ENCODE assay signal across 11 mouse cellular contexts in genomic region chr10:95283434-95283833, GRCm38 (mm10).
"Had no signal": no experiment of that assay in that cellular context is flagged by ENCODE, and none has a peak within 500 bp of the region (broad histone marks: within the 10 kb centered on the region; RNA-seq: fewer than 3 reads in every experiment).

No protein-coding gene starts in this region.

- H3K9me3 ChIP-seq: limb, embryonic 10.5 days; megakaryocyte, embryonic 14.5 days; midbrain, embryonic 12.5 days had no signal

- H3K27ac ChIP-seq: layer of hippocampus, adult 2 months; limb, embryonic 10.5 days; midbrain, embryonic 12.5 days; stomach, postnatal 0 days had no signal

- H3K36me3 ChIP-seq: limb, embryonic 10.5 days; midbrain, embryonic 12.5 days had no signal

- H3K27me3 ChIP-seq: midbrain, embryonic 12.5 days had no signal

- H3K9ac ChIP-seq: lung, embryonic 14.5 days; midbrain, embryonic 12.5 days had no signal

- H3K4me3 ChIP-seq: layer of hippocampus, adult 2 months; limb, embryonic 10.5 days; megakaryocyte, embryonic 14.5 days; midbrain, embryonic 12.5 days had no signal

- H3K4me1 ChIP-seq: midbrain, embryonic 12.5 days had no signal

- H3K4me2 ChIP-seq: lung, embryonic 14.5 days; midbrain, embryonic 12.5 days had no signal

- DNase-seq: kidney, adult 8-10 months; lung, embryonic 14.5 days; lung, postnatal 10 days; lung, postnatal 4 days; thymus, postnatal 4 days had no signal

- ATAC-seq: intestine, postnatal 0 days had no signal
